Mouse (Mus musculus): ENCODE data around the gene Abat.

Abat gene

GRCm38 (mm10) chr16:8513236-8513906, at the start of gene Abat:
Abat (plus strand) TSS chr16:8513429.
- DNase-seq, result peak; percentile 83

GRCm38 (mm10) chr16:8470132-8470531, 43.1 kb upstream of the Abat start:
- no peak for DNase-seq

- DNase-seq, result peak; percentile 92
Observed at GRCm38 (mm10) chr16:8470603-8471481, 42.4 kb upstream of the Abat start, which contains the start of gene Mettl22. Mettl22 (plus strand) TSS chr16:8470788.

- DNase-seq, result no peak
Observed at GRCm38 (mm10) chr16:8487396-8488005, 25.7 kb upstream of the Abat start.

GRCm38 (mm10) chr16:8489340-8489739, 23.9 kb upstream of the Abat start:
- DNase-seq, result no peak

GRCm38 (mm10) chr16:8491743-8492490, 21.3 kb upstream of the Abat start:
- DNase-seq, result no peak

GRCm38 (mm10) chr16:8494268-8494667, 19.0 kb upstream of the Abat start:
- peak; percentile 69 for DNase-seq

- DNase-seq, result no peak
Observed at GRCm38 (mm10) chr16:8496967-8497366, 16.3 kb upstream of the Abat start.

- no peak for DNase-seq
Observed at GRCm38 (mm10) chr16:8504271-8504670, 9.0 kb upstream of the Abat start.

- DNase-seq, result no peak
Observed at GRCm38 (mm10) chr16:8509894-8510293, 3.3 kb upstream of the Abat start.

- no peak for DNase-seq
Observed at GRCm38 (mm10) chr16:8512830-8513229, 399 bp upstream of the Abat start.

GRCm38 (mm10) chr16:8514180-8514579, 951 bp downstream of the Abat start:
- peak; percentile 20 for DNase-seq

- no peak for DNase-seq
Observed at GRCm38 (mm10) chr16:8520525-8520924, 7.3 kb downstream of the Abat start.

GRCm38 (mm10) chr16:8521322-8521721, 8.1 kb downstream of the Abat start:
- DNase-seq, result no peak

- peak; percentile 33 for DNase-seq
Observed at GRCm38 (mm10) chr16:8523480-8524144, 10.4 kb downstream of the Abat start.

GRCm38 (mm10) chr16:8524163-8524847, 11.1 kb downstream of the Abat start:
- no peak for DNase-seq

GRCm38 (mm10) chr16:8525293-8525692, 12.1 kb downstream of the Abat start:
- DNase-seq, result no peak

- no peak for DNase-seq
Observed at GRCm38 (mm10) chr16:8525877-8526276, 12.6 kb downstream of the Abat start.

- DNase-seq, result no peak
Observed at GRCm38 (mm10) chr16:8529389-8529788, 16.2 kb downstream of the Abat start.

- DNase-seq, result peak; percentile 9
Observed at GRCm38 (mm10) chr16:8530018-8530417, 16.8 kb downstream of the Abat start.

- DNase-seq, result no peak
Observed at GRCm38 (mm10) chr16:8532461-8532860, 19.2 kb downstream of the Abat start.

- DNase-seq, result no peak
Observed at GRCm38 (mm10) chr16:8532894-8533293, 19.7 kb downstream of the Abat start.

All from liver (tissue).